Mouse (Mus musculus): ENCODE measurements around the gene Ttyh1. TPM values are rescaled to one million over a fixed set of nuclear protein-coding genes. Genes with fewer than 3 reads are reported as not detected.

Ttyh1 gene
- total and polyA plus RNA-seq, 3 experiments = 0.15 to 0.26 TPM; not detected in 1

- Histone ChIP-seq H3K36me3 (ENCODE audit: control insufficient read depth in 1 of 2, insufficient read depth in 2 of 2, low read length in 2 of 2) (peaks cover 2 to 3% of the 10 kb centered on the region in 2 experiments; a peak in 2 of 4 replicates), H3K4me3 (ENCODE audit: control insufficient read depth in 1 of 2, insufficient read depth in 1 of 2, low read depth in 2 of 2, low read length in 2 of 2) (peak overlapping the region; percentile 80 to 98), H3K27me3 (ENCODE audit: control insufficient read depth in 1 of 2, insufficient read depth in 2 of 2, low read length in 2 of 2) (peaks cover 0 to 2% of the 10 kb centered on the region in 2 experiments; a peak in 1 of 4 replicates), H3K4me1 (ENCODE audit: control insufficient read depth in 1 of 2, insufficient read depth in 2 of 2, low read length in 2 of 2) (peaks cover 0 to 9% of the 10 kb centered on the region in 2 experiments; a peak in 1 of 4 replicates), H3K9ac (ENCODE audit: control insufficient read depth, low read depth, low read length, poor library complexity, severe bottlenecking) (peak overlapping the region; percentile 81), H3K79me2 (ENCODE audit: control insufficient read depth, insufficient read depth, low read length, poor library complexity) (peaks cover 4% of the 10 kb centered on the region; the same call in 1 of the 2 replicates), H3K9me3 (replicated peaks; ENCODE audit: insufficient read depth, low read length) (no peaks in the 10 kb centered on the region), H3K27ac (ENCODE audit: control insufficient read depth, low read depth, low read length) (peak overlapping the region; percentile 92)
- TF ChIP-seq MXI1 (IDR thresholded peaks at IDR 0.05; ENCODE audit: low read depth, low read length) = peak; percentile 49
- TF ChIP-seq TAL1 (IDR thresholded peaks at IDR 0.05; ENCODE audit: low read length) = no peak
- TF ChIP-seq RAD21 (IDR thresholded peaks at IDR 0.05; ENCODE audit: low read depth, low read length) = no peak
- peak; percentile 3; the same call in 1 of the 2 replicates for TF ChIP-seq TCF12 (IDR thresholded peaks at IDR 0.05; ENCODE audit: low read depth, low read length)
- TF ChIP-seq NRF1 (IDR thresholded peaks at IDR 0.05; ENCODE audit: insufficient read depth, low read depth, low read length, poor library complexity, severe bottlenecking) = no peak
- TF ChIP-seq SIN3A (IDR thresholded peaks at IDR 0.05; ENCODE audit: low read length) = peak; percentile 38
- TF ChIP-seq MAX (IDR thresholded peaks at IDR 0.05; ENCODE audit: low read length) = no peak
- peak; percentile 64 to 84; a peak in 3 of 4 replicates for TF ChIP-seq POLR2A (IDR thresholded peaks at IDR 0.05; ENCODE audit: control insufficient read depth in 1 of 2, insufficient read depth in 1 of 2, low read depth in 1 of 2, low read length in 2 of 2, poor library complexity in 1 of 2)
- TF ChIP-seq BHLHE40 (IDR thresholded peaks at IDR 0.05; ENCODE audit: borderline replicate concordance, low read depth, low read length) = no peak
- no peak for TF ChIP-seq ZMIZ1 (IDR thresholded peaks at IDR 0.05; ENCODE audit: low read depth, low read length)
- peak; percentile 68 for TF ChIP-seq HCFC1 (IDR thresholded peaks at IDR 0.05; ENCODE audit: low read depth, low read length)
- no peak for TF ChIP-seq ZKSCAN1 (IDR thresholded peaks at IDR 0.05; ENCODE audit: low read depth, low read length)
- no peak for TF ChIP-seq JUND (IDR thresholded peaks at IDR 0.05; ENCODE audit: low read depth, low read length)
- TF ChIP-seq ELF1 (IDR thresholded peaks at IDR 0.05; ENCODE audit: low read depth, low read length) = peak; percentile 75
- no peak for TF ChIP-seq MEF2A (IDR thresholded peaks at IDR 0.05; ENCODE audit: extremely low read depth, insufficient replicate concordance, low read depth, low read length, poor library complexity, severe bottlenecking)
- TF ChIP-seq NELFE (IDR thresholded peaks at IDR 0.05; ENCODE audit: low read depth, low read length) = peak; percentile 66; the same call in 1 of the 2 replicates
- no peak for TF ChIP-seq CHD1 (IDR thresholded peaks at IDR 0.05; ENCODE audit: low read depth, low read length)
- TF ChIP-seq MYC (IDR thresholded peaks at IDR 0.05; ENCODE audit: low read depth, low read length) = no peak
- 0 out of 2 replicates have a peak, but pooled peaks have one; percentile 7 for TF ChIP-seq UBTF (IDR thresholded peaks at IDR 0.05; ENCODE audit: borderline replicate concordance, insufficient read depth, low read depth, low read length)
- TF ChIP-seq TBP (IDR thresholded peaks at IDR 0.05; ENCODE audit: low read depth, low read length) = peak; percentile 40; the same call in 1 of the 2 replicates
- no peak for TF ChIP-seq CTCF (IDR thresholded peaks at IDR 0.05 in 2 of 3, conservative IDR thresholded peaks at IDR 0.05 in 1 of 3; ENCODE audit: control insufficient read depth in 1 of 3, insufficient read depth in 1 of 3, low read depth in 2 of 3, low read length in 3 of 3, poor library complexity in 1 of 3, severe bottlenecking in 1 of 3)
- no peak for TF ChIP-seq SMC3 (IDR thresholded peaks at IDR 0.05; ENCODE audit: low read depth, low read length)
- TF ChIP-seq ETS1 (IDR thresholded peaks at IDR 0.05; ENCODE audit: low read depth, low read length) = 0 out of 2 replicates have a peak, but pooled peaks have one; percentile 7
- TF ChIP-seq KAT2A (conservative IDR thresholded peaks at IDR 0.05; ENCODE audit: low read depth, low read length) = peak; percentile 45; the same call in 1 of the 2 replicates
- no peak for TF ChIP-seq MAFK (IDR thresholded peaks at IDR 0.05; ENCODE audit: borderline replicate concordance, low read depth, low read length)
- TF ChIP-seq ZC3H11A (IDR thresholded peaks at IDR 0.05; ENCODE audit: low read depth, low read length) = no peak
- TF ChIP-seq MYB (IDR thresholded peaks at IDR 0.05; ENCODE audit: low read depth, low read length) = no peak
- DNase-seq (ENCODE audit: low read depth, low spot score) = peak; percentile 92
Observed at GRCm38 (mm10) chr7:4149209-4150054, 30.2 kb downstream of the Ttyh1 start.

Data from MEL (cell line).